Mouse (Mus musculus): Measurements from ENCODE around the gene Stx1b. TPM values are rescaled to one million over a fixed set of nuclear protein-coding genes. Genes with fewer than 3 reads are reported as not detected.

The Stx1b gene
- 0.51 TPM for polyA plus RNA-seq (2017; shearing (Covaris generic))

DNA sequence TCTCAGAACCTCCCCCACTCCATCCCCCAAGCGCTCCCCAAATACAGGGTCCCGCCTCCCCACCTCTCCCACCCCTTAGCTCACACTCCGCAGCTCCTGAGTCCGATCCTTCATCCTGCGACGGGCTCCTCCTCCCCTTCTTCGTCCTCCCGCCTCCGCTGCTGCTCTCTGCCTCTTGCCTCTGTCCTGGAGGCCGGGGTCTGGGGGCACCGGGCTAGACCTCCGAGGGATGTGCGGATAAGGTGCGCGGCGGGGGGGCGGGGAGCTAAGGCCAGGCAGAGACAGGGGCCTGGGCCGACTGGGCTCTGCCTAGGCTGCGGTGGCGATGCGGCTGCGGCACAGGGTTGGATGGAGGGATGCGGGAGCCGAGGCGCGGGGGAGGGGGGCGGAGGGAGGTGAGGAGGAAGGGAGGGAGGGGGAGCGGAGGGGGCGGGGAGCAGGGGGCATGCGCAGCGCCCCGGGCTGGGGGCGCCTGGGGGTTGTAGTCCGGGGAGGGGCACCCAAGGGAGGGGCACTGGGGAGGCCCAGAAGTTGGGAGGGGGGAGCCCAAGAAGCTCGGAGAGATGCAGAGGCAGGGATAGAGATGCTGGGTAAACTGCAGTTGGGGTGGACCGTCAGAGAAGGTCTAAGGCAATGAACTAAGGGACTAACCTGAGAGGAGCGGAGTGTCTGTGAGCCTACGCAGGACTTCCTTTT, at the start of gene Stx1b, which contains the start of gene Stx4a:
Gene Stx1b (minus strand): TSS at position 374 of the 696 bp plus-strand sequence.
Gene Stx4a (plus strand): TSS at position 119 of the 696 bp plus-strand sequence.

DNA sequence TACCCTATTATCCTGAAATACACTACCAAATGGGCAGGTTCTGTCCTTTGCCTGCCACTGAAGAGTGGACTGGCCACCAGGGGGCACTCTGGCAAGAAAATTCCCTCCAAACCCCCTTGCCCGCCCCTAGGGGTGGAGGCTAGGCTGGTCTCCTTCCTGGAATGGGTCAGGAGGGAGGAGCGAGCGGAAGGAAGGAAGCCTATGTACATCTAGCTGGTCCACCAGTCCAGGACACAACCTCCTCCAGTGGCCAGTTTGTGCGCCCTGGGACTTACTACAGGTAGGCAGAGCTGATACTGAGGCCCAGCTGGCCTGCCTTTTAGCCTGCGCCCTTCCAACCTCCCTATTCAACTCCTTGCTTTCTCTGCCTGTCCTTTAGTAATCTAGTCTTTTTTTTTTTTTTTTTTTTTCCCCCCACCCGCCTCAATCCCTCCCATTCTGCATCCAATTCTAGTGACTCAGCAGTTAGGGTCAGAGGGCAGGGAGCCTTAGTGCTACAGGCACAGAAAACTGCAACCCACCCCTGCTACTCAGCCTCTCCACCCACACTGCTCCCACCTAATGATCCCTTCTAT, 23.8 kb downstream of the Stx1b start, which contains the start of gene Hsd3b7:
Gene Hsd3b7 (plus strand): TSS at position 170 of the 575 bp plus-strand sequence.

DNA sequence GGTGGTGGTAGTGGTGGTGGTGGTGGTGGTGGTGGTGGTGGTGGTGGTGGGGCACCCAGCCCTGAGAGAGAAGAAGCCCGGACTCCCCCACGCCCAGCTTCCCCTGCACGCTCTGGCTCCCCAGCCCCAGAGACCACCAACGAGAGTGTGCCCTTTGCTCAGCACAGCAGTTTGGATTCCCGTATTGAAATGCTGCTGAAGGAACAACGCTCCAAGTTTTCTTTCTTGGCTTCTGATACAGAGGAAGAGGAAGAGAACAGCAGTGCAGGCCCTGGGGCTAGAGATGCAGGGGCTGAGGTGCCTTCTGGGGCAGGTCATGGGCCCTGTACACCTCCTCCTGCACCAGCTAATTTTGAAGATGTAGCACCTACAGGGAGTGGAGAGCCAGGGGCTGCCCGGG, 39.0 kb downstream of the Stx1b start, which contains the start of gene Gm49388:
Gene Gm49388 (plus strand): TSS at position 301 of the 400 bp plus-strand sequence.

DNA sequence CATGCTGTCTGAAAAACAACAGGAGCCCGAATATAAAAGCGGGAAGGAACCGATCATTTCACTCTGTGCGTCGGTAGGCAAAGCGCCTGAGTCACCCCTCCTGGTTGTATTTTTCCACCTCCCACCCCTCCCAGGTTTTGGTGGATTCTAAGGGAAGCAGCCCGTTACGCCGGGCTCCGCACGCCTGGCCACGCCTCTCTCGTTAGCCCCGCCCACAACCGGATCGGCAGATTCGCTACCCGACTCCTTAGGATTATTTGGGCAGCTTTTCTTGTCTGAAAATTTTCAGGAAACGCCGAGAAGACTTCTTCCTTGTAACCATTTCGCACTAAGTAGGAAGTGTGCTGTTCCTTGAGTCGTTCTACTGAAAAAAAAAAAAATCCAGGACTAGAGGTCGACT, 47.9 kb downstream of the Stx1b start, which contains the start of gene Setd1a:
Gene Setd1a (plus strand): TSS at position 245 of the 400 bp plus-strand sequence.

DNA sequence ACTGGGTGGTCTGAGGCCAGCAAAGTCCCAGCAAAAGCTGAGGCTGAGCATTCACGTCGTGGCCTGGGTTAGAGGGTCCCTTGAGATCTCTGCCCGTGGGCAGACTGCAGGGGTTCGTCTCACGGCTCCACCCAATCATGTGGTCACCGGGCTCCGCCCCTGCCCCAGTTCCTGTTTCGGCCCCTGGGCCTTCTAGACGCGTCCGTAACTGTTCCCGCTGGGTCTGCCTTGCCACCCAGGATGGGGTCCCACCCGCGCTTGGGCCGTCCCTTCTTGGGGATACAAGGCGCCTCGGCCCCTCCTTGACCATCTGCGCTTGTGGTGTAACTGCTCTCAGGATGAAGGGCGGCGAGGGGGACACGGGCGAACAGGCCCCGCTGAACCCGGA, 54.7 kb downstream of the Stx1b start, which contains the start of gene Orai3:
Gene Orai3 (plus strand): TSS at position 165 of the 388 bp plus-strand sequence.

Other genes starting within 250 kb of the Stx1b start
- not detected for gene Ccdc189, start 236.0 kb downstream of the Stx1b start, polyA plus RNA-seq (2017; shearing (Covaris generic))
- 105 TPM for gene Rnf40, start 235.8 kb downstream of the Stx1b start, polyA plus RNA-seq (2017; shearing (Covaris generic))
- gene Zfp629, start 208.8 kb downstream of the Stx1b start, polyA plus RNA-seq (2017; shearing (Covaris generic)) = 0.30 TPM
- 49.0 TPM for gene Bcl7c, start 115.6 kb downstream of the Stx1b start, polyA plus RNA-seq (2017; shearing (Covaris generic))
- not detected for gene Ctf1, start 111.8 kb downstream of the Stx1b start, polyA plus RNA-seq (2017; shearing (Covaris generic))
- not detected for gene Ctf2, start 92.4 kb downstream of the Stx1b start, polyA plus RNA-seq (2017; shearing (Covaris generic))
- 0.77 TPM for gene Fbxl19, start 80.0 kb downstream of the Stx1b start, polyA plus RNA-seq (2017; shearing (Covaris generic))
- 12.5 TPM for gene Orai3, start 54.7 kb downstream of the Stx1b start, polyA plus RNA-seq (2017; shearing (Covaris generic))
- gene Setd1a, start 47.9 kb downstream of the Stx1b start, polyA plus RNA-seq (2017; shearing (Covaris generic)) = 5.9 TPM
- gene Gm49388, start 38.9 kb downstream of the Stx1b start, polyA plus RNA-seq (2017; shearing (Covaris generic)) = not detected
- gene Hsd3b7, start 23.9 kb downstream of the Stx1b start, polyA plus RNA-seq (2017; shearing (Covaris generic)) = not detected
- 95.9 TPM for gene Stx4a, start 255 bp downstream of the Stx1b start, polyA plus RNA-seq (2017; shearing (Covaris generic))
- gene Zfp646, start 51.7 kb upstream of the Stx1b start, polyA plus RNA-seq (2017; shearing (Covaris generic)) = 23.9 TPM
- gene Zfp668, start 52.3 kb upstream of the Stx1b start, polyA plus RNA-seq (2017; shearing (Covaris generic)) = 8.3 TPM
- 0.23 TPM for gene Prss53, start 66.4 kb upstream of the Stx1b start, polyA plus RNA-seq (2017; shearing (Covaris generic))
- gene Gm21974, start 70.9 kb upstream of the Stx1b start, polyA plus RNA-seq (2017; shearing (Covaris generic)) = not detected
- gene Vkorc1, start 71.1 kb upstream of the Stx1b start, polyA plus RNA-seq (2017; shearing (Covaris generic)) = 48.9 TPM
- gene Bckdk, start 79.5 kb upstream of the Stx1b start, polyA plus RNA-seq (2017; shearing (Covaris generic)) = 39.1 TPM
- gene Kat8, start 88.0 kb upstream of the Stx1b start, polyA plus RNA-seq (2017; shearing (Covaris generic)) = 30.1 TPM
- gene Prss8, start 105.6 kb upstream of the Stx1b start, polyA plus RNA-seq (2017; shearing (Covaris generic)) = 0.33 TPM
- gene Prss36, start 122.2 kb upstream of the Stx1b start, polyA plus RNA-seq (2017; shearing (Covaris generic)) = 1.1 TPM
- 170 TPM for gene Fus, start 142.9 kb upstream of the Stx1b start, polyA plus RNA-seq (2017; shearing (Covaris generic))
- 98.6 TPM for gene Pycard, start 169.3 kb upstream of the Stx1b start, polyA plus RNA-seq (2017; shearing (Covaris generic))
- gene Trim72, start 179.4 kb upstream of the Stx1b start, polyA plus RNA-seq (2017; shearing (Covaris generic)) = not detected
- 0.99 TPM for gene Itgam, start 238.1 kb upstream of the Stx1b start, polyA plus RNA-seq (2017; shearing (Covaris generic))
- gene Gm49368, start 238.1 kb upstream of the Stx1b start, polyA plus RNA-seq (2017; shearing (Covaris generic)) = not detected

Data from effector memory CD4-positive, alpha-beta T cell, adult 7 months (primary cell).